Mouse (Mus musculus) forebrain, embryonic 16.5 days (tissue): ENCODE results near the gene Med23. TPM values are rescaled to one million over a fixed set of nuclear protein-coding genes. Genes with fewer than 3 reads are reported as not detected.

Experiments used
- ATAC-seq: fragments of 200-750 bp; cut with Nextera tagmentation; 2 replicates; pipeline ENCODE4 v1.8.0; 2017; ENCODE audit warnings: mild to moderate bottlenecking, moderate library complexity
- H3K27ac ChIP-seq: fragments of 300-500 bp; sonication (generic); 2 replicates; pipeline ENCODE4 v1.5.1; 2014; ENCODE audit warnings: low read length, control low read depth
- H3K27me3 ChIP-seq: fragments of 300-500 bp; sonication (generic); replicated peaks from 2 replicates; pipeline ENCODE4 v1.6.1; 2014; ENCODE audit warnings: low read length; ENCODE audit not compliant: control insufficient read depth, insufficient read depth
- H3K36me3 ChIP-seq: fragments of 300-500 bp; sonication (generic); 2 replicates; pipeline ENCODE4 v1.6.1; 2014; ENCODE audit not compliant: control insufficient read depth, insufficient read depth
- H3K4me1 ChIP-seq: fragments of 300-500 bp; sonication (generic); replicated peaks from 2 replicates; pipeline ENCODE4 v1.6.1; 2014; ENCODE audit warnings: low read length; ENCODE audit not compliant: control insufficient read depth, insufficient read depth
- H3K4me2 ChIP-seq: fragments of 300-500 bp; sonication (generic); 2 replicates; pipeline ENCODE4 v1.6.1; 2014; ENCODE audit warnings: mild to moderate bottlenecking, low read length, control low read depth
- H3K4me3 ChIP-seq: fragments of 300-500 bp; sonication (generic); replicated peaks from 2 replicates; pipeline ENCODE4 v1.5.1; 2014; ENCODE audit warnings: mild to moderate bottlenecking, low read length, control low read depth
- H3K9ac ChIP-seq: fragments of 300-500 bp; sonication (generic); replicated peaks from 2 replicates; pipeline ENCODE4 v1.6.1; 2014; ENCODE audit warnings: low read depth, low read length, control low read depth
- H3K9me3 ChIP-seq: fragments of 300-500 bp; sonication (generic); 2 replicates; pipeline ENCODE4 v1.6.1; 2016; ENCODE audit warnings: low read length; ENCODE audit not compliant: control insufficient read depth
- WGBS: fragments of 180-500 bp; shearing (Covaris S2); extraction: QIAGEN DNeasy Blood & Tissue Kit; methylation state at CpG from one replicate; pipeline ENCODE4 v1.1.7; 2014; 5-methylcytosine and 5-hydroxymethylcytosine counted together
- polyA plus RNA-seq: library from polyadenylated mRNA; unstranded; fragments of >200 nt; fragmentation: Nextera tagmentation; extraction: Ambion mirVana; gene quantifications from 2 replicates; pipeline ENCODE4 v1.2.1, GENCODE M21; 2015

Med23 gene
- polyA plus RNA-seq, 1 experiment from 2014 or later, result 35.4 TPM

GRCm38 (mm10) chr10:24830448-24830847 lies 39.3 kb upstream of the Med23 start:
- Histone ChIP-seq H3K4me2 (no peak overlapping the region), H3K27me3 (0 out of 2 replicates have a peak, but pooled peaks cover 3% of the 10 kb centered on the region), H3K4me3 (no peak overlapping the region), H3K9ac (no peak overlapping the region), H3K4me1 (no peaks in the 10 kb centered on the region), H3K36me3 (no peaks in the 10 kb centered on the region), H3K27ac (no peak overlapping the region), H3K9me3 (no peaks in the 10 kb centered on the region)
- WGBS, result 92% methylated on average over 5 of the region's 5 CpGs
- ATAC-seq, result no peak

- Histone ChIP-seq H3K4me1 (peaks cover 6% of the 10 kb centered on the region), H3K4me3 (no peak overlapping the region), H3K9me3 (no peaks in the 10 kb centered on the region), H3K27ac (no peak overlapping the region), H3K4me2 (no peak overlapping the region), H3K36me3 (no peaks in the 10 kb centered on the region), H3K27me3 (0 out of 2 replicates have a peak, but pooled peaks cover 3% of the 10 kb centered on the region), H3K9ac (no peak overlapping the region)
- ATAC-seq, result no peak
- 76% methylated on average over 14 of the region's 15 CpGs for WGBS
Observed at GRCm38 (mm10) chr10:24831377-24832095, 38.2 kb upstream of the Med23 start.

GRCm38 (mm10) chr10:24832306-24832705 lies 37.5 kb upstream of the Med23 start:
- Histone ChIP-seq H3K27ac (no peak overlapping the region), H3K9ac (no peak overlapping the region), H3K4me2 (no peak overlapping the region), H3K9me3 (no peaks in the 10 kb centered on the region), H3K36me3 (no peaks in the 10 kb centered on the region), H3K4me3 (no peak overlapping the region), H3K27me3 (0 out of 2 replicates have a peak, but pooled peaks cover 3% of the 10 kb centered on the region), H3K4me1 (peaks cover 7% of the 10 kb centered on the region)
- no peak for ATAC-seq
- 71% methylated on average over 9 of the region's 9 CpGs for WGBS

GRCm38 (mm10) chr10:24834634-24835371 lies 35.0 kb upstream of the Med23 start:
- no peak overlapping the region for H3K9ac ChIP-seq
- no peaks in the 10 kb centered on the region for H3K36me3 ChIP-seq
- H3K4me3 ChIP-seq, result no peak overlapping the region
- WGBS, result 22% methylated on average over 4 of the region's 4 CpGs
- no peak overlapping the region for H3K27ac ChIP-seq
- H3K27me3 ChIP-seq, result 0 out of 2 replicates have a peak, but pooled peaks cover 3% of the 10 kb centered on the region
- no peak for ATAC-seq
- no peaks in the 10 kb centered on the region for H3K9me3 ChIP-seq
- peak overlapping the region; percentile 6; the same call in 1 of the 2 replicates for H3K4me2 ChIP-seq
- H3K4me1 ChIP-seq, result peaks cover 7% of the 10 kb centered on the region

GRCm38 (mm10) chr10:24835702-24836342 lies 34.0 kb upstream of the Med23 start:
- Histone ChIP-seq H3K4me2 (peak overlapping the region; percentile 47), H3K27me3 (0 out of 2 replicates have a peak, but pooled peaks cover 3% of the 10 kb centered on the region), H3K4me1 (peaks cover 7% of the 10 kb centered on the region), H3K27ac (no peak overlapping the region), H3K9me3 (no peaks in the 10 kb centered on the region), H3K9ac (peak overlapping the region; percentile 27; the same call in 1 of the 2 replicates), H3K36me3 (no peaks in the 10 kb centered on the region), H3K4me3 (peak overlapping the region; percentile 30)
- 5% methylated on average over 12 of the region's 12 CpGs for WGBS
- ATAC-seq, result peak; percentile 69

GRCm38 (mm10) chr10:24836366-24837038 lies 33.3 kb upstream of the Med23 start:
- WGBS, result 46% methylated on average over 4 of the region's 4 CpGs
- H3K9ac ChIP-seq, result no peak overlapping the region
- peak; percentile 59 for ATAC-seq
- H3K4me1 ChIP-seq, result peaks cover 7% of the 10 kb centered on the region
- H3K4me2 ChIP-seq, result peak overlapping the region; percentile 47
- no peaks in the 10 kb centered on the region for H3K36me3 ChIP-seq
- H3K9me3 ChIP-seq, result no peaks in the 10 kb centered on the region
- 0 out of 2 replicates have a peak, but pooled peaks cover 3% of the 10 kb centered on the region for H3K27me3 ChIP-seq
- no peak overlapping the region for H3K27ac ChIP-seq
- no peak overlapping the region; the same call in 1 of the 2 replicates for H3K4me3 ChIP-seq

- 97% methylated on average over 4 of the region's 4 CpGs for WGBS
Observed at GRCm38 (mm10) chr10:24840795-24841194, 29.0 kb upstream of the Med23 start.

GRCm38 (mm10) chr10:24841998-24842397 lies 27.8 kb upstream of the Med23 start:
- H3K4me1 ChIP-seq, result no peaks in the 10 kb centered on the region
- no peak overlapping the region for H3K4me2 ChIP-seq
- H3K36me3 ChIP-seq, result no peaks in the 10 kb centered on the region
- H3K27me3 ChIP-seq, result no peaks in the 10 kb centered on the region
- 74% methylated on average over 2 of the region's 2 CpGs for WGBS
- no peak overlapping the region for H3K4me3 ChIP-seq
- H3K9me3 ChIP-seq, result no peaks in the 10 kb centered on the region
- ATAC-seq, result no peak
- H3K9ac ChIP-seq, result no peak overlapping the region
- no peak overlapping the region for H3K27ac ChIP-seq

More at GRCm38 (mm10) chr10:24840795-24841194, 29.0 kb upstream of the Med23 start:
- Histone ChIP-seq H3K4me3 (no peak overlapping the region), H3K4me2 (no peak overlapping the region), H3K27me3 (no peaks in the 10 kb centered on the region), H3K9ac (no peak overlapping the region), H3K4me1 (peaks cover 7% of the 10 kb centered on the region), H3K9me3 (no peaks in the 10 kb centered on the region), H3K36me3 (no peaks in the 10 kb centered on the region), H3K27ac (no peak overlapping the region)
- ATAC-seq, result no peak
